Mouse (Mus musculus): ENCODE data around the gene Fancc. TPM values are rescaled to one million over a fixed set of nuclear protein-coding genes. Genes with fewer than 3 reads are reported as not detected.

Gene Fancc
- polyA plus RNA-seq, 1 experiment: 0.19 TPM

- Histone ChIP-seq H3K4me3 (replicated peaks) (no peak overlapping the region), H3K4me1 (peaks cover 45% of the 10 kb centered on the region), H3K9me3 (no peaks in the 10 kb centered on the region), H3K27me3 (replicated peaks) (no peaks in the 10 kb centered on the region), H3K36me3 (replicated peaks; ENCODE audit: low read length) (peaks cover 90% of the 10 kb centered on the region)
- TF ChIP-seq FLI1 (IDR thresholded peaks at IDR 0.05; ENCODE audit: low read length) (no peak), GATA1 (IDR thresholded peaks at IDR 0.05; ENCODE audit: borderline replicate concordance, low read length) (no peak)
Observed at GRCm38 (mm10) chr13:63290126-63290525, 207.0 kb downstream of the Fancc start.

- peaks cover 44% of the 10 kb centered on the region for H3K4me1 ChIP-seq
- no peaks in the 10 kb centered on the region for H3K27me3 ChIP-seq (replicated peaks)
- peaks cover 90% of the 10 kb centered on the region for H3K36me3 ChIP-seq (replicated peaks; ENCODE audit: low read length)
- no peak for TF ChIP-seq GATA1 (IDR thresholded peaks at IDR 0.05; ENCODE audit: borderline replicate concordance, low read length)
- no peak for TF ChIP-seq FLI1 (IDR thresholded peaks at IDR 0.05; ENCODE audit: low read length)
- H3K4me3 ChIP-seq (replicated peaks): no peak overlapping the region
- no peaks in the 10 kb centered on the region for H3K9me3 ChIP-seq
Observed at GRCm38 (mm10) chr13:63289687-63290086, 207.4 kb downstream of the Fancc start.

GRCm38 (mm10) chr13:63289152-63289551 is 207.9 kb downstream of the Fancc start:
- no peaks in the 10 kb centered on the region for H3K27me3 ChIP-seq (replicated peaks)
- no peak for TF ChIP-seq FLI1 (IDR thresholded peaks at IDR 0.05; ENCODE audit: low read length)
- no peak overlapping the region for H3K4me3 ChIP-seq (replicated peaks)
- peaks cover 85% of the 10 kb centered on the region for H3K36me3 ChIP-seq (replicated peaks; ENCODE audit: low read length)
- peaks cover 39% of the 10 kb centered on the region for H3K4me1 ChIP-seq
- no peaks in the 10 kb centered on the region for H3K9me3 ChIP-seq

GRCm38 (mm10) chr13:63286483-63287102 is 210.5 kb downstream of the Fancc start:
- H3K4me3 ChIP-seq (replicated peaks): peak overlapping the region; percentile 29
- peaks cover 89% of the 10 kb centered on the region for H3K36me3 ChIP-seq (replicated peaks; ENCODE audit: low read length)
- TF ChIP-seq GATA1 (IDR thresholded peaks at IDR 0.05; ENCODE audit: borderline replicate concordance, low read length) (no peak), FLI1 (IDR thresholded peaks at IDR 0.05; ENCODE audit: low read length) (no peak)
- no peaks in the 10 kb centered on the region for H3K27me3 ChIP-seq (replicated peaks)
- no peaks in the 10 kb centered on the region for H3K9me3 ChIP-seq
- H3K4me1 ChIP-seq: peaks cover 42% of the 10 kb centered on the region

GRCm38 (mm10) chr13:63284748-63285147 is 212.3 kb downstream of the Fancc start:
- Histone ChIP-seq H3K4me1 (peaks cover 60% of the 10 kb centered on the region), H3K4me3 (replicated peaks) (no peak overlapping the region), H3K27me3 (replicated peaks) (no peaks in the 10 kb centered on the region), H3K9me3 (no peaks in the 10 kb centered on the region), H3K36me3 (replicated peaks; ENCODE audit: low read length) (peaks cover 76% of the 10 kb centered on the region)
- TF ChIP-seq GATA1 (IDR thresholded peaks at IDR 0.05; ENCODE audit: borderline replicate concordance, low read length): no peak
- TF ChIP-seq FLI1 (IDR thresholded peaks at IDR 0.05; ENCODE audit: low read length): no peak

- TF ChIP-seq FLI1 (IDR thresholded peaks at IDR 0.05; ENCODE audit: low read length) (no peak), GATA1 (IDR thresholded peaks at IDR 0.05; ENCODE audit: borderline replicate concordance, low read length) (no peak)
- H3K4me1 ChIP-seq: peaks cover 68% of the 10 kb centered on the region
Observed at GRCm38 (mm10) chr13:63283236-63283635, 213.8 kb downstream of the Fancc start.

GRCm38 (mm10) chr13:63281206-63281605 is 215.9 kb downstream of the Fancc start:
- no peak overlapping the region for H3K4me3 ChIP-seq (replicated peaks)
- peaks cover 71% of the 10 kb centered on the region for H3K4me1 ChIP-seq
- H3K27me3 ChIP-seq (replicated peaks): no peaks in the 10 kb centered on the region
- no peak for TF ChIP-seq GATA1 (IDR thresholded peaks at IDR 0.05; ENCODE audit: borderline replicate concordance, low read length)
- TF ChIP-seq FLI1 (IDR thresholded peaks at IDR 0.05; ENCODE audit: low read length): no peak
- no peaks in the 10 kb centered on the region for H3K9me3 ChIP-seq
- H3K36me3 ChIP-seq (replicated peaks; ENCODE audit: low read length): peaks cover 42% of the 10 kb centered on the region

More at GRCm38 (mm10) chr13:63283236-63283635, 213.8 kb downstream of the Fancc start:
- Histone ChIP-seq H3K36me3 (replicated peaks; ENCODE audit: low read length) (peaks cover 63% of the 10 kb centered on the region), H3K9me3 (no peaks in the 10 kb centered on the region), H3K27me3 (replicated peaks) (no peaks in the 10 kb centered on the region), H3K4me3 (replicated peaks) (no peak overlapping the region)

GRCm38 (mm10) chr13:63280344-63280743 is 216.7 kb downstream of the Fancc start:
- Histone ChIP-seq H3K27me3 (replicated peaks) (no peaks in the 10 kb centered on the region), H3K4me1 (peaks cover 68% of the 10 kb centered on the region), H3K4me3 (replicated peaks) (peak overlapping the region; percentile 31), H3K36me3 (replicated peaks; ENCODE audit: low read length) (peaks cover 37% of the 10 kb centered on the region), H3K9me3 (no peaks in the 10 kb centered on the region)
- TF ChIP-seq FLI1 (IDR thresholded peaks at IDR 0.05; ENCODE audit: low read length) (no peak), GATA1 (IDR thresholded peaks at IDR 0.05; ENCODE audit: borderline replicate concordance, low read length) (no peak)

GRCm38 (mm10) chr13:63279807-63280206 is 217.3 kb downstream of the Fancc start:
- peak overlapping the region; percentile 90 for H3K4me3 ChIP-seq (replicated peaks)
- H3K9me3 ChIP-seq: no peaks in the 10 kb centered on the region
- peaks cover 65% of the 10 kb centered on the region for H3K4me1 ChIP-seq
- no peaks in the 10 kb centered on the region for H3K27me3 ChIP-seq (replicated peaks)
- peaks cover 31% of the 10 kb centered on the region for H3K36me3 ChIP-seq (replicated peaks; ENCODE audit: low read length)
- no peak for TF ChIP-seq GATA1 (IDR thresholded peaks at IDR 0.05; ENCODE audit: borderline replicate concordance, low read length)
- TF ChIP-seq FLI1 (IDR thresholded peaks at IDR 0.05; ENCODE audit: low read length): no peak

- Histone ChIP-seq H3K4me3 (replicated peaks) (peak overlapping the region; percentile 90), H3K4me1 (peaks cover 68% of the 10 kb centered on the region), H3K36me3 (replicated peaks; ENCODE audit: low read length) (peaks cover 29% of the 10 kb centered on the region), H3K27me3 (replicated peaks) (no peaks in the 10 kb centered on the region), H3K9me3 (no peaks in the 10 kb centered on the region)
- TF ChIP-seq FLI1 (IDR thresholded peaks at IDR 0.05; ENCODE audit: low read length) (no peak), GATA1 (IDR thresholded peaks at IDR 0.05; ENCODE audit: borderline replicate concordance, low read length) (peak; percentile 53; the same call in 1 of the 3 replicates)
Observed at GRCm38 (mm10) chr13:63278796-63279475, 218.1 kb downstream of the Fancc start.
